Mouse (Mus musculus): ENCODE data around the gene Kit. TPM values are rescaled to one million over a fixed set of nuclear protein-coding genes. Genes with fewer than 3 reads are reported as not detected.

Kit gene
- polyA plus RNA-seq, 1 experiment: not detected

DNA sequence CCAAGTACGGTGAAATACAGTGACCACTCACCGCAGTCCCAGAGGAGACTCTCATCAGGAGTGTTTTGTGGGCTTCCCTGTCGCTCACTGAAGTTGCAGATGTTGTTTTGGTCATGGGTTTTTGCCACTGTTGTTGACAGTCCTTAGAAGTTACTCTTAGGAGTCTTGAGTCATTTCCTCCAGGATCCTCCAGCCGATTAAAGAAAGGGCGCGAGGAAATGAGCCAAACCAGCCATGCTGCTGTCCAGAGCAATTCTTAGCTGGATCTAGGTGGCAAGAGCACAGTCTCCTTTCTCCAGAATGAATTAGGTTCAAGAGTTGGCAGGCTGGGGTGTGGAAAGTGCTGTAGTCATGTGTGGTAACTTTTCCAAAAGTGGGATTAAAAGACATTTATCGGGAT is 3.4 kb downstream of the Kit start:
- Histone ChIP-seq H3K79me3 (ENCODE audit: low read depth) (no peaks in the 10 kb centered on the region), H3K36me3 (ENCODE audit: control insufficient read depth, insufficient read depth) (no peaks in the 10 kb centered on the region)
- TF ChIP-seq CEBPB (IDR thresholded peaks at IDR 0.05; ENCODE audit: low read depth) (no peak), MAX (IDR thresholded peaks at IDR 0.05) (no peak), USF1 (IDR thresholded peaks at IDR 0.05; ENCODE audit: low read depth) (no peak), CTCF (IDR thresholded peaks at IDR 0.05; ENCODE audit: control insufficient read depth, insufficient read depth, insufficient read length) (no peak), MYOD1 (IDR thresholded peaks at IDR 0.05; ENCODE audit: control insufficient read depth, insufficient read length, low read depth) (no peak), FOSL1 (IDR thresholded peaks at IDR 0.05; ENCODE audit: insufficient read depth, low read length, poor library complexity, severe bottlenecking) (no peak), MYOG (IDR thresholded peaks at IDR 0.05; ENCODE audit: control insufficient read depth, extremely low read depth, insufficient read length) (no peak)

GRCm38 (mm10) chr5:75579244-75579643 is 4.5 kb downstream of the Kit start:
- no peaks in the 10 kb centered on the region for H3K79me2 ChIP-seq (ENCODE audit: control insufficient read depth, insufficient read depth)
- H3K79me3 ChIP-seq (ENCODE audit: low read depth): no peaks in the 10 kb centered on the region
- TF ChIP-seq CEBPB (IDR thresholded peaks at IDR 0.05; ENCODE audit: low read depth) (no peak), MYOG (IDR thresholded peaks at IDR 0.05; ENCODE audit: control insufficient read depth, extremely low read depth, insufficient read length) (no peak), USF1 (IDR thresholded peaks at IDR 0.05; ENCODE audit: low read depth) (no peak), FOSL1 (IDR thresholded peaks at IDR 0.05; ENCODE audit: insufficient read depth, low read length, poor library complexity, severe bottlenecking) (no peak), CTCF (IDR thresholded peaks at IDR 0.05; ENCODE audit: control insufficient read depth, insufficient read depth, insufficient read length) (no peak), MAX (IDR thresholded peaks at IDR 0.05) (no peak), MYOD1 (IDR thresholded peaks at IDR 0.05; ENCODE audit: control insufficient read depth, insufficient read length, low read depth) (no peak)
- no peak overlapping the region for H3K4me3 ChIP-seq (ENCODE audit: insufficient read depth, poor library complexity, severe bottlenecking)
- no peak overlapping the region for H3ac ChIP-seq (ENCODE audit: control insufficient read depth, insufficient read length, low read depth)
- H3K36me3 ChIP-seq (ENCODE audit: control insufficient read depth, insufficient read depth): no peaks in the 10 kb centered on the region
- H3K27me3 ChIP-seq (ENCODE audit: control insufficient read depth, insufficient read depth, insufficient read length): peaks cover 53% of the 10 kb centered on the region

More for the DNA sequence above, 3.4 kb downstream of the Kit start:
- H3K4me3 ChIP-seq (ENCODE audit: insufficient read depth, poor library complexity, severe bottlenecking): no peak overlapping the region
- peaks cover 54% of the 10 kb centered on the region for H3K27me3 ChIP-seq (ENCODE audit: control insufficient read depth, insufficient read depth, insufficient read length)
- no peaks in the 10 kb centered on the region for H3K79me2 ChIP-seq (ENCODE audit: control insufficient read depth, insufficient read depth)
- H3ac ChIP-seq (ENCODE audit: control insufficient read depth, insufficient read length, low read depth): no peak overlapping the region

- H3K27me3 ChIP-seq (ENCODE audit: control insufficient read depth, insufficient read depth, insufficient read length): peaks cover 48% of the 10 kb centered on the region
- no peaks in the 10 kb centered on the region for H3K79me3 ChIP-seq (ENCODE audit: low read depth)
- no peak for TF ChIP-seq MAX (IDR thresholded peaks at IDR 0.05)
- TF ChIP-seq MYOD1 (IDR thresholded peaks at IDR 0.05; ENCODE audit: control insufficient read depth, insufficient read length, low read depth): no peak
- TF ChIP-seq USF1 (IDR thresholded peaks at IDR 0.05; ENCODE audit: low read depth): no peak
- TF ChIP-seq CEBPB (IDR thresholded peaks at IDR 0.05; ENCODE audit: low read depth): no peak
These were observed 5.0 kb downstream of the Kit start for GRCm38 (mm10) chr5:75579646-75580268.

GRCm38 (mm10) chr5:75581926-75582325 is 7.2 kb downstream of the Kit start:
- H3K4me3 ChIP-seq (ENCODE audit: insufficient read depth, poor library complexity, severe bottlenecking): no peak overlapping the region
- H3K27me3 ChIP-seq (ENCODE audit: control insufficient read depth, insufficient read depth, insufficient read length): peaks cover 26% of the 10 kb centered on the region
- no peak overlapping the region for H3ac ChIP-seq (ENCODE audit: control insufficient read depth, insufficient read length, low read depth)
- no peaks in the 10 kb centered on the region for H3K79me3 ChIP-seq (ENCODE audit: low read depth)
- H3K36me3 ChIP-seq (ENCODE audit: control insufficient read depth, insufficient read depth): no peaks in the 10 kb centered on the region
- no peak for TF ChIP-seq FOSL1 (IDR thresholded peaks at IDR 0.05; ENCODE audit: insufficient read depth, low read length, poor library complexity, severe bottlenecking)
- TF ChIP-seq MYOD1 (IDR thresholded peaks at IDR 0.05; ENCODE audit: control insufficient read depth, insufficient read length, low read depth): no peak
- no peak for TF ChIP-seq CEBPB (IDR thresholded peaks at IDR 0.05; ENCODE audit: low read depth)
- no peak for TF ChIP-seq USF1 (IDR thresholded peaks at IDR 0.05; ENCODE audit: low read depth)
- TF ChIP-seq CTCF (IDR thresholded peaks at IDR 0.05; ENCODE audit: control insufficient read depth, insufficient read depth, insufficient read length): no peak
- no peak for TF ChIP-seq MAX (IDR thresholded peaks at IDR 0.05)
- no peak for TF ChIP-seq MYOG (IDR thresholded peaks at IDR 0.05; ENCODE audit: control insufficient read depth, extremely low read depth, insufficient read length)
- H3K79me2 ChIP-seq (ENCODE audit: control insufficient read depth, insufficient read depth): no peaks in the 10 kb centered on the region

More at GRCm38 (mm10) chr5:75579646-75580268, 5.0 kb downstream of the Kit start:
- Histone ChIP-seq H3K79me2 (ENCODE audit: control insufficient read depth, insufficient read depth) (no peaks in the 10 kb centered on the region), H3K4me3 (ENCODE audit: insufficient read depth, poor library complexity, severe bottlenecking) (no peak overlapping the region), H3ac (ENCODE audit: control insufficient read depth, insufficient read length, low read depth) (no peak overlapping the region), H3K36me3 (ENCODE audit: control insufficient read depth, insufficient read depth) (no peaks in the 10 kb centered on the region)

- peaks cover 12% of the 10 kb centered on the region for H3K27me3 ChIP-seq (ENCODE audit: control insufficient read depth, insufficient read depth, insufficient read length)
- no peaks in the 10 kb centered on the region for H3K79me3 ChIP-seq (ENCODE audit: low read depth)
- no peaks in the 10 kb centered on the region for H3K79me2 ChIP-seq (ENCODE audit: control insufficient read depth, insufficient read depth)
- H3K36me3 ChIP-seq (ENCODE audit: control insufficient read depth, insufficient read depth): no peaks in the 10 kb centered on the region
- H3ac ChIP-seq (ENCODE audit: control insufficient read depth, insufficient read length, low read depth): no peak overlapping the region
- TF ChIP-seq MYOD1 (IDR thresholded peaks at IDR 0.05; ENCODE audit: control insufficient read depth, insufficient read length, low read depth) (no peak), MYOG (IDR thresholded peaks at IDR 0.05; ENCODE audit: control insufficient read depth, extremely low read depth, insufficient read length) (no peak), FOSL1 (IDR thresholded peaks at IDR 0.05; ENCODE audit: insufficient read depth, low read length, poor library complexity, severe bottlenecking) (no peak), USF1 (IDR thresholded peaks at IDR 0.05; ENCODE audit: low read depth) (no peak), CTCF (IDR thresholded peaks at IDR 0.05; ENCODE audit: control insufficient read depth, insufficient read depth, insufficient read length) (no peak), MAX (IDR thresholded peaks at IDR 0.05) (no peak), CEBPB (IDR thresholded peaks at IDR 0.05; ENCODE audit: low read depth) (no peak)
- H3K4me3 ChIP-seq (ENCODE audit: insufficient read depth, poor library complexity, severe bottlenecking): no peak overlapping the region
These were observed 13.1 kb downstream of the Kit start for GRCm38 (mm10) chr5:75587781-75588180.

Measured in C2C12 (cell line).